In genomic region chr3:126668123-126668522, GRCm38 (mm10) we compare ENCODE assay signal across 8 mouse cellular contexts.
A peak's percentile ranks its signal among the peaks of the same experiment; 100 is the strongest.
DNase-seq lines count a peak whose midpoint lies in the region; ATAC-seq and TF ChIP-seq lines count a peak whose summit lies in the region.
"Had no signal": no experiment of that assay in that cellular context is flagged by ENCODE, and none has a peak within 500 bp of the region (broad histone marks: within the 10 kb centered on the region; RNA-seq: fewer than 3 reads in every experiment).

No protein-coding gene starts in this region.

- H3K27ac ChIP-seq in midbrain, embryonic 13.5 days = no peak overlapping the region
- no peak overlapping the region for H3K27ac ChIP-seq in midbrain, embryonic 11.5 days (ENCODE audit: low read depth, low read length)
- H3K27ac ChIP-seq in heart, embryonic 15.5 days = peak overlapping the region; percentile 87
- no peak overlapping the region for H3K27ac ChIP-seq in midbrain, postnatal 0 days (ENCODE audit: low read depth, low read length)

- WGBS in midbrain, embryonic 13.5 days = 81% methylated on average over 3 of the region's 3 CpGs
- 84% methylated on average over 3 of the region's 3 CpGs for WGBS in midbrain, embryonic 11.5 days
- WGBS in heart, embryonic 15.5 days = 38% methylated on average over 3 of the region's 3 CpGs
- WGBS in midbrain, postnatal 0 days = 58% methylated on average over 3 of the region's 3 CpGs

- no peak overlapping the region for H3K4me2 ChIP-seq in midbrain, embryonic 13.5 days (replicated peaks)
- no peak overlapping the region for H3K4me2 ChIP-seq in midbrain, embryonic 11.5 days
- 0 out of 2 replicates have a peak overlapping the region, but pooled peaks have one; percentile 4 for H3K4me2 ChIP-seq in heart, embryonic 15.5 days
- no peak overlapping the region for H3K4me2 ChIP-seq in midbrain, postnatal 0 days (ENCODE audit: low read depth, low read length, poor library complexity, severe bottlenecking)
- H3K4me2 ChIP-seq: limb, embryonic 12.5 days had no signal

- H3K4me1 ChIP-seq in midbrain, embryonic 13.5 days (replicated peaks) = peaks cover 40% of the 10 kb centered on the region
- peaks cover 8% of the 10 kb centered on the region; the same call in 1 of the 2 replicates for H3K4me1 ChIP-seq in midbrain, embryonic 11.5 days (ENCODE audit: control insufficient read depth, insufficient read depth, low read length)
- H3K4me1 ChIP-seq in heart, embryonic 15.5 days (replicated peaks) = peaks cover 67% of the 10 kb centered on the region
- peaks cover 15% of the 10 kb centered on the region for H3K4me1 ChIP-seq in midbrain, postnatal 0 days (ENCODE audit: insufficient read depth, low read length)

- ATAC-seq in midbrain, embryonic 13.5 days = peak; percentile 37
- no peak for ATAC-seq in midbrain, embryonic 11.5 days (ENCODE audit: low FRiP score)
- ATAC-seq in heart, embryonic 15.5 days (replicated peaks; ENCODE audit: insufficient number of reproducible peaks, insufficient read depth, low FRiP score, low read depth) = no peak
- ATAC-seq in midbrain, postnatal 0 days (ENCODE audit: low FRiP score) = no peak; the same call in 1 of the 2 replicates

- H3K4me3 ChIP-seq in midbrain, embryonic 13.5 days (replicated peaks) = no peak overlapping the region
- H3K4me3 ChIP-seq in midbrain, embryonic 11.5 days (ENCODE audit: low read depth, low read length) = no peak overlapping the region
- H3K4me3 ChIP-seq in heart, embryonic 15.5 days = no peak overlapping the region
- no peak overlapping the region for H3K4me3 ChIP-seq in midbrain, postnatal 0 days (ENCODE audit: low read depth, low read length)
- H3K4me3 ChIP-seq: limb, embryonic 12.5 days had no signal

- H3K27me3 ChIP-seq in midbrain, embryonic 13.5 days = no peaks in the 10 kb centered on the region
- H3K27me3 ChIP-seq in midbrain, embryonic 11.5 days (ENCODE audit: control insufficient read depth, insufficient read depth, low read length) = no peaks in the 10 kb centered on the region
- H3K27me3 ChIP-seq in heart, embryonic 15.5 days = no peaks in the 10 kb centered on the region
- no peaks in the 10 kb centered on the region for H3K27me3 ChIP-seq in midbrain, postnatal 0 days (ENCODE audit: insufficient read depth, low read length)
- H3K27me3 ChIP-seq: limb, embryonic 12.5 days had no signal

- H3K9me3 ChIP-seq in midbrain, embryonic 13.5 days = no peaks in the 10 kb centered on the region
- H3K9me3 ChIP-seq in midbrain, embryonic 11.5 days (ENCODE audit: control insufficient read depth, low read length) = no peaks in the 10 kb centered on the region
- H3K9me3 ChIP-seq in heart, embryonic 15.5 days (replicated peaks) = no peaks in the 10 kb centered on the region
- H3K9me3 ChIP-seq in midbrain, postnatal 0 days (ENCODE audit: low read length) = no peaks in the 10 kb centered on the region
- H3K9me3 ChIP-seq: limb, embryonic 12.5 days had no signal

- no peaks in the 10 kb centered on the region for H3K36me3 ChIP-seq in midbrain, embryonic 13.5 days
- no peaks in the 10 kb centered on the region for H3K36me3 ChIP-seq in midbrain, embryonic 11.5 days (ENCODE audit: control insufficient read depth, insufficient read depth, low read length)
- H3K36me3 ChIP-seq in heart, embryonic 15.5 days = no peaks in the 10 kb centered on the region
- H3K36me3 ChIP-seq in midbrain, postnatal 0 days (ENCODE audit: insufficient read depth, low read length) = no peaks in the 10 kb centered on the region
- H3K36me3 ChIP-seq: limb, embryonic 12.5 days had no signal

- DNase-seq in midbrain, embryonic 11.5 days (ENCODE audit: low spot score, missing footprints) = no peak
- DNase-seq in cerebellum, adult 8-10 months = peak; percentile 39
- peak; percentile 81 for DNase-seq in midbrain, postnatal 0 days (ENCODE audit: low spot score)
- no peak for DNase-seq in right cerebral cortex, postnatal 14 days
- DNase-seq in urinary bladder, adult 2 months (ENCODE audit: low spot score) = no peak

- H3K9ac ChIP-seq in midbrain, embryonic 13.5 days (replicated peaks) = no peak overlapping the region
- no peak overlapping the region for H3K9ac ChIP-seq in midbrain, embryonic 11.5 days (ENCODE audit: low read length)
- H3K9ac ChIP-seq in heart, embryonic 15.5 days = no peak overlapping the region
- no peak overlapping the region for H3K9ac ChIP-seq in midbrain, postnatal 0 days (replicated peaks; ENCODE audit: low read length, poor library complexity, severe bottlenecking)
- H3K9ac ChIP-seq: limb, embryonic 12.5 days had no signal

- no peak for TF ChIP-seq CTCF in midbrain, postnatal 0 days (IDR thresholded peaks at IDR 0.05)

Comparison
In these comparisons a context has a peak if more than half of its experiments do, and no peak if none do; other contexts are left out.
1. DNase-seq: peak in cerebellum, adult 8-10 months (single experiment) and midbrain, postnatal 0 days (single experiment); none in midbrain, embryonic 11.5 days (single experiment), right cerebral cortex, postnatal 14 days (single experiment) and urinary bladder, adult 2 months (single experiment).